Mouse (Mus musculus) granulocyte monocyte progenitor cell, adult 5-6 weeks (primary cell): Measurements from ENCODE around the gene Atp1b4. TPM values are rescaled to one million over a fixed set of nuclear protein-coding genes. Genes with fewer than 3 reads are reported as not detected.
"Not testable (repeated sequence)": the region's sequence is repeated elsewhere in the genome, so short reads cannot be mapped to it uniquely, and the experiment has no call there.

ENCODE experiments used
- ATAC-seq: replicated peaks from 2 replicates; pipeline ENCODE4 v1.8.0; 2016; ENCODE audit warnings: mild to moderate bottlenecking, moderate TSS enrichment, inconsistent platforms; ENCODE audit not compliant: poor library complexity, severe bottlenecking
- total RNA-seq, 2 experiments: library from RNA; stranded (forward) in 1 of 2; stranded (reverse) in 1 of 2; fragments of 200-712, 200-1000 nt in 1 of 2; fragments of >200 nt in 1 of 2; fragmentation: Nextera tagmentation in 1 of 2; gene quantifications; 2 replicates each; pipeline ENCODE4 v1.2.3; 2014 to 2017

The Atp1b4 gene
- total RNA-seq (2014; fragmentation: Nextera tagmentation): not detected in 2 replicates
- total RNA-seq (2017): not detected in 2 replicates

- no peak for ATAC-seq
These were observed at the start of gene Atp1b4 for GRCm38 (mm10) chrX:38315884-38316283. Gene Atp1b4 (plus strand): TSS chrX:38316184.

DNA sequence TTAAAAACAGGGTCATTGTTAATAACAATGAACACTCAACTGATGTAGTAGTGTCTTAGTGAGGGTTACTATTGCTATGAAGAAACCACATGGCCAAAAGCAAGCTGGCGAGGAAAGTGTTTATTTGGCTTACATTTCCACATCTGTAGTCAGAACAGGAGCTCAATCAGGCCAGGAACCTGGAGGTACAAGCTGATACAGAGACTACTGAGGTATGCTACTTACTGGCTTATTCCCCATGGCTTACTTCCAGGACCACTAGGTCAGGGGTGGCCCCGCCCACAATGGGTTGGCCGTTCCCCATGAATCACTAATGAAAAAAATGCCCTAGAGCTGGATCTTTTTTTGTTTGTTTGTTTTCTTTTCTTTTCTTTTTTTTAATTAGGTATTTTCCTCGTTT, 7.4 kb upstream of the Atp1b4 start:
- no peak for ATAC-seq

GRCm38 (mm10) chrX:38311054-38311453, 4.9 kb upstream of the Atp1b4 start:
- no peak for ATAC-seq

DNA sequence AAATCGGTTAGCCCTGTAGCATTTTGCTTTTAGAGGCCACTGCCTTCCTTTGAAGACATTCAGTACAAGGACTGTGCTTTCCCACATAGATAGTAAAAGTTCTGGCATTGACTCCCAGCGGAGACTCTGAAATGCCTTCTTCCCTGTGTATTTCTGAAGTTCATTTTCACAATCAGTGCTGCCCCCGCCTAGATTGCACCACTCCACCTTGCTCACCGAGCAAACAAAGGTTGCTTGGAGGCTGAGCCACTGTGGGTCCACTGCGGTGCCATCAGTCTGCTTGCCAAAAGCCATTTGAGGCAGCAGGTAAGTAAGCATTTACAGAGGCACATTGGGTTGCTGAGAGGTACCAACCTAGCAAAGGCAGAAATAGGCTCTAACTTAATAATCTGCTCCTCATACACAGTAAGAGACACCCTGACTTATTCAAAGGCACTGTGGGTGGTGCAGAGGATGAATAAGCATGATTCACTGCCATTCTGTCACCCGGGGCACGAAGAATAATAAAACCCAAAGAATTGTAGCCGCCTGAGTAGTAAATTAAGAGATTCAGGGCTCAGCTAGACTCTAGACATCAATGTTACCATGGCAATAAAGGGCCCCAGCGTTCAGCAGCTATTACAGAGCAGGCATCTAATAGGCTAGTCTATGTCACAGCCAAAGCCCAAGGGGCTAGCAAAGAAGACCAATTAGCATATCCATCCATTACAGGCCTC, 2.9 kb upstream of the Atp1b4 start:
- ATAC-seq: no peak

GRCm38 (mm10) chrX:38313626-38314210, 2.3 kb upstream of the Atp1b4 start:
- no peak for ATAC-seq

DNA sequence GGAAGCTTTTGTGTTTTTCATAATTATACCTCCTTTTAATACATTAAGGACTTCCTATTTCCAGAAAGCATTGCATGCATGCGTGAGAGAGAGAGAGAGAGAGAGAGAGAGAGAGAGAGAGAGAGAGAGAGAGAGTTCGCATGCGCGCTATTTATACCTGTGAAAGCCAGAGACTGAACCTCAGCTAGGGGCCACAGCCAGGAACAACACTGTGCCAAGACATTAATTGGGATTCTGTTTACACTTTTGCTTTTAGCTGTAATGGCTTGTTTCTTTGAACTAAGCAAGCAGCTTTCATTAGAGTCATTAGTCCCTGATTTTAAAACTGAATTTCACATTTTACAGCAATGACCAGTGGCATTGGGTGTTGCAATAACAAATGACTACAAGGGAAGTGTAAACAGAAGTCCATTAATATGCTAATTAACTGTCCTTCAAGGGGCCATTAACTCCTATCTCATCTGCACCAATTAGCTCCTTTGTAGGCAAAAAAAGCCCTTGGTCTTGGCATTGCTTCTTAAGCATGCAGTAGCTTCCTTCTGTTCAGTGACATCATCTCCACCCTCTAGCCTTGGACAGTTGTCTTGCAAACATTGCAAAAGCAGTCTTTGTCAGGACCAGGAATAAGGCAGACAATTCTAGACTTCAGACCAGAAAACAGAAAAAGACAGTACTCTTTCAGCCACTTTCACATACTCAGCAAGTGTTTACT, 14.9 kb downstream of the Atp1b4 start:
- no peak for ATAC-seq

GRCm38 (mm10) chrX:38334329-38335279, 18.6 kb downstream of the Atp1b4 start:
- peak; percentile 89 for ATAC-seq

- no peak for ATAC-seq
These were observed 46.0 kb downstream of the Atp1b4 start for GRCm38 (mm10) chrX:38362016-38362415.

DNA sequence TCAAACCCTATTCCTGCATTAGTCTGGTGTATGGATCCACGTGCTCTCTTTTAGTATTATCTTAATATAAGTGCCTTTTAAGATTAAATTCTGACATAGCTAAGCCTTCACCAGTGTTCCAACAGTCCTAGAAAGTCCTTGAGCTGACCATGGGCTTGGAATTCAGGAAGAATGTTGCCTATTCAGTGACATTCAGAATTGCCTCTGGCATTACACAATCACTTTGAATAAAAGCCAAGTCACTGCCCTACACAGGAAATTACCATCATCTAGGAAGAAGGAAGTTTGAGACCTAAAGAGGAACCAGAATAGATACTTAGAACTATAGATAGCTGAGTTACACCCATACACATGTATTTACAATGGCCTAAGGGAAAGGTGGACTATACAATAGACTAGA, 48.6 kb downstream of the Atp1b4 start:
- ATAC-seq: not testable (repeated sequence)

DNA sequence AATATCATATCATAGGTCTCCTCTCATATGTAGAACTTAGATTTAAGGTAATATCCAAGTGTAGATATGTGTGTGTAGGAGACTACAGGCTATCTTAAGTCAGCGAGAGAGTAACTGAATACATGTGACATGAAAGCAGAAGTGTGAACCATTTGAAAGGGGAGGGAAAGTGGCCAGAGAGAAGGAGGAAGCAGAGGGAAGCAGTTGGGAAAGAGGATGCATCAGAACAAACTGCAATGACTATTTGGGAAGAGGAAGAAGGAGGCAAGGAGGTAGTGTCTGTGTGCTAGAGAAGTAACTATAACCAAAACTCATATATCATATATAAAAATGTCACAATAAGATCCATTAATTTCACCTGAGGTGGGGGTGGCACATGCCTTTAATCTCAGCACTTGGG, 57.2 kb downstream of the Atp1b4 start:
- peak; percentile 99 for ATAC-seq

Other genes with a start within 250 kb of the Atp1b4 start
- gene Rhox10, start 249.7 kb upstream of the Atp1b4 start, total RNA-seq (2014; fragmentation: Nextera tagmentation): not detected in 2 replicates
- not detected in 2 replicates for gene Rhox10, start 249.7 kb upstream of the Atp1b4 start, total RNA-seq (2017)
- gene Rhox11, start 231.0 kb upstream of the Atp1b4 start, total RNA-seq (2014; fragmentation: Nextera tagmentation): not detected in 2 replicates
- gene Rhox11, start 231.0 kb upstream of the Atp1b4 start, total RNA-seq (2017): not detected in 2 replicates
- not detected in 2 replicates for gene Rhox12, start 205.3 kb upstream of the Atp1b4 start, total RNA-seq (2014; fragmentation: Nextera tagmentation)
- not detected in 2 replicates for gene Rhox12, start 205.3 kb upstream of the Atp1b4 start, total RNA-seq (2017)
- not detected in 2 replicates for gene Rhox13, start 195.0 kb upstream of the Atp1b4 start, total RNA-seq (2014; fragmentation: Nextera tagmentation)
- not detected in 2 replicates for gene Rhox13, start 195.0 kb upstream of the Atp1b4 start, total RNA-seq (2017)
- gene Zbtb33, start 126.4 kb upstream of the Atp1b4 start, total RNA-seq (2014; fragmentation: Nextera tagmentation): 14.4 and 20.8 TPM in 2 replicates
- 15.8 and 21.2 TPM in 2 replicates for gene Zbtb33, start 126.4 kb upstream of the Atp1b4 start, total RNA-seq (2017)
- not detected in 2 replicates for gene Tmem255a, start 63.7 kb upstream of the Atp1b4 start, total RNA-seq (2014; fragmentation: Nextera tagmentation)
- 0.26 TPM in 1 of 2 replicates, not detected in the other for gene Tmem255a, start 63.7 kb upstream of the Atp1b4 start, total RNA-seq (2017)
- 161 and 173 TPM in 2 replicates for gene Lamp2, start 140.3 kb downstream of the Atp1b4 start, total RNA-seq (2014; fragmentation: Nextera tagmentation)
- gene Lamp2, start 140.3 kb downstream of the Atp1b4 start, total RNA-seq (2017): 179 and 206 TPM in 2 replicates